Mouse (Mus musculus) E14TG2a.4 (cell line): ENCODE results near the gene Hcn2.

ENCODE experiments used
- CTCF ChIP-seq: conservative IDR thresholded peaks from 2 replicates; pipeline ENCODE4 v1.5.1; 2014; ENCODE audit warnings: low read length
- NANOG ChIP-seq: IDR thresholded peaks from 2 replicates; pipeline ENCODE4 v1.6.1; 2014; ENCODE audit warnings: borderline replicate concordance, low read length, mixed read lengths
- POU5F1 ChIP-seq: IDR thresholded peaks from 2 replicates; pipeline ENCODE4 v1.6.1; 2014; ENCODE audit warnings: low read length, borderline replicate concordance

GRCm38 (mm10) chr10:79760603-79761143 is 44.2 kb downstream of the Hcn2 start:
- no peak for TF ChIP-seq CTCF
- TF ChIP-seq NANOG = no peak
- no peak for TF ChIP-seq POU5F1
